Mouse (Mus musculus) forebrain, embryonic 11.5 days (tissue): ENCODE measurements around the gene Rexo1. TPM values are rescaled to one million over a fixed set of nuclear protein-coding genes. Genes with fewer than 3 reads are reported as not detected.

Experiments used
- ATAC-seq: fragments of 200-750 bp; cut with Nextera tagmentation; replicated peaks from 2 replicates; pipeline ENCODE4 v1.8.0; 2017; ENCODE audit warnings: moderate TSS enrichment; ENCODE audit not compliant: low FRiP score
- DNase-seq: peaks from one replicate; pipeline ENCODE4 v3.0.0-alpha.2; 2017; ENCODE audit warnings: low spot score
- H3K27ac ChIP-seq: fragments of 300-500 bp; sonication (generic); 2 replicates; pipeline ENCODE4 v1.5.1; 2014; ENCODE audit warnings: low read depth, low read length
- H3K27me3 ChIP-seq: fragments of 300-500 bp; sonication (generic); 2 replicates; pipeline ENCODE4 v1.6.1; 2014; ENCODE audit warnings: mild to moderate bottlenecking, low read length, mixed read lengths; ENCODE audit not compliant: control insufficient read depth, insufficient read depth
- H3K36me3 ChIP-seq: fragments of 300-500 bp; sonication (generic); 2 replicates; pipeline ENCODE4 v1.6.1; 2014; ENCODE audit warnings: mild to moderate bottlenecking, low read length, moderate library complexity, mixed read lengths; ENCODE audit not compliant: control insufficient read depth, insufficient read depth
- H3K4me1 ChIP-seq: fragments of 300-500 bp; sonication (generic); replicated peaks from 2 replicates; pipeline ENCODE4 v1.6.1; 2014; ENCODE audit warnings: low read length, mixed read lengths; ENCODE audit not compliant: control insufficient read depth, insufficient read depth
- H3K4me2 ChIP-seq: fragments of 300-500 bp; sonication (generic); 2 replicates; pipeline ENCODE4 v1.6.1; 2014; ENCODE audit warnings: low read depth, mild to moderate bottlenecking, low read length, moderate library complexity, mixed read lengths; ENCODE audit not compliant: severe bottlenecking
- H3K4me3 ChIP-seq: fragments of 300-500 bp; sonication (generic); 2 replicates; pipeline ENCODE4 v1.5.1; 2014; ENCODE audit warnings: low read depth, low read length
- H3K9ac ChIP-seq: fragments of 300-500 bp; sonication (generic); 2 replicates; pipeline ENCODE4 v1.6.1; 2014; ENCODE audit warnings: low read length
- H3K9me3 ChIP-seq: fragments of 300-500 bp; sonication (generic); 2 replicates; pipeline ENCODE4 v1.6.1; 2016; ENCODE audit warnings: low read length, mixed read lengths; ENCODE audit not compliant: control insufficient read depth
- WGBS: fragments of 180-500 bp; shearing (Covaris S2); extraction: QIAGEN DNeasy Blood & Tissue Kit; methylation state at CpG from one replicate; pipeline ENCODE4 v1.1.7; 2014; 5-methylcytosine and 5-hydroxymethylcytosine counted together
- polyA plus RNA-seq: library from polyadenylated mRNA; unstranded; fragments of >200 nt; fragmentation: Nextera tagmentation; extraction: Ambion mirVana; gene quantifications from 2 replicates; pipeline ENCODE4 v1.2.1, GENCODE M21; 2014

The Rexo1 gene
- polyA plus RNA-seq, 1 experiment from 2014 or later, result 37.1 TPM

- no peak overlapping the region for H3K4me2 ChIP-seq
- WGBS, result 82% methylated on average over 2 of the region's 2 CpGs
- peaks cover 3% of the 10 kb centered on the region; the same call in 1 of the 2 replicates for H3K27me3 ChIP-seq
- no peak for ATAC-seq
- no peak overlapping the region for H3K4me3 ChIP-seq
- peaks cover 3% of the 10 kb centered on the region; the same call in 1 of the 2 replicates for H3K9me3 ChIP-seq
- 0 out of 2 replicates have a peak, but pooled peaks cover 2% of the 10 kb centered on the region for H3K4me1 ChIP-seq
- no peak overlapping the region for H3K9ac ChIP-seq
- no peak for DNase-seq
- no peaks in the 10 kb centered on the region for H3K36me3 ChIP-seq
- no peak overlapping the region for H3K27ac ChIP-seq
Measured at GRCm38 (mm10) chr10:80519287-80519686, 42.1 kb downstream of the Rexo1 start.

- H3K4me1 ChIP-seq, result peaks cover 6% of the 10 kb centered on the region; the same call in 1 of the 2 replicates
- WGBS, result 10% methylated on average over 19 of the region's 19 CpGs
- H3K27ac ChIP-seq, result no peak overlapping the region
- no peak for DNase-seq
- no peak for ATAC-seq
- H3K4me2 ChIP-seq, result peak overlapping the region; percentile 38
- no peaks in the 10 kb centered on the region for H3K36me3 ChIP-seq
- H3K4me3 ChIP-seq, result no peak overlapping the region
- H3K27me3 ChIP-seq, result peaks cover 11% of the 10 kb centered on the region; the same call in 1 of the 2 replicates
- H3K9me3 ChIP-seq, result no peaks in the 10 kb centered on the region
- peak overlapping the region; percentile 39 for H3K9ac ChIP-seq
Measured at GRCm38 (mm10) chr10:80513739-80514138, 47.6 kb downstream of the Rexo1 start.

DNA sequence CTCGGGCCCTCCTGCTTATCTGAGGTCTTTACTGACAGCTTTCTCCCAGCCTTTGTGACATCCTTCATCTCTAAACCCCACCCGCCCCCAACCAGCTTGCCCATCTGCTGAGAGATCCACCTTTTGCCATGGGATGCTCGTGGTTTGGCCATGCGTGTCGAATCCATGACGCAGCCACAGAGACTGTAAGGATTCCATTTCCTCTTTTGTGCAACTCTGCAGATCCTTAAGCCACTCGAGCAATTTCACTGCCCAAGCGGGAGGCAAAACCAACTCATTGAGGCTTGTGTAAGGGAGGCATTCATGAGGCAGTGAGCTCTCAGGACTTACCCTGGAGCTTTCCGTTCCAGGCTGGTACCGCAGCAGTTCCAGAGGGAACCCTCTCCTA, 51.1 kb downstream of the Rexo1 start:
- ATAC-seq, result no peak

GRCm38 (mm10) chr10:80509412-80510272, 51.7 kb downstream of the Rexo1 start:
- Histone ChIP-seq H3K4me2 (peak overlapping the region; percentile 56), H3K9me3 (no peaks in the 10 kb centered on the region), H3K27ac (no peak overlapping the region), H3K4me1 (peaks cover 6% of the 10 kb centered on the region; the same call in 1 of the 2 replicates), H3K36me3 (no peaks in the 10 kb centered on the region), H3K9ac (peak overlapping the region; percentile 43), H3K27me3 (peaks cover 26% of the 10 kb centered on the region), H3K4me3 (peak overlapping the region; percentile 18; the same call in 1 of the 2 replicates)
- 12% methylated on average over 20 of the region's 20 CpGs for WGBS
- peak; percentile 87 for DNase-seq
- ATAC-seq, result peak; percentile 29; the same call in 1 of the 2 replicates

More for the DNA sequence above, 51.1 kb downstream of the Rexo1 start:
- H3K4me3 ChIP-seq, result no peak overlapping the region
- DNase-seq, result no peak
- peak overlapping the region; percentile 20; the same call in 1 of the 2 replicates for H3K9ac ChIP-seq
- H3K4me2 ChIP-seq, result no peak overlapping the region
- no peaks in the 10 kb centered on the region for H3K9me3 ChIP-seq
- H3K4me1 ChIP-seq, result peaks cover 6% of the 10 kb centered on the region; the same call in 1 of the 2 replicates
- WGBS, result 55% methylated on average over 10 of the region's 10 CpGs
- peaks cover 21% of the 10 kb centered on the region for H3K27me3 ChIP-seq
- no peaks in the 10 kb centered on the region for H3K36me3 ChIP-seq
- H3K27ac ChIP-seq, result no peak overlapping the region

DNA sequence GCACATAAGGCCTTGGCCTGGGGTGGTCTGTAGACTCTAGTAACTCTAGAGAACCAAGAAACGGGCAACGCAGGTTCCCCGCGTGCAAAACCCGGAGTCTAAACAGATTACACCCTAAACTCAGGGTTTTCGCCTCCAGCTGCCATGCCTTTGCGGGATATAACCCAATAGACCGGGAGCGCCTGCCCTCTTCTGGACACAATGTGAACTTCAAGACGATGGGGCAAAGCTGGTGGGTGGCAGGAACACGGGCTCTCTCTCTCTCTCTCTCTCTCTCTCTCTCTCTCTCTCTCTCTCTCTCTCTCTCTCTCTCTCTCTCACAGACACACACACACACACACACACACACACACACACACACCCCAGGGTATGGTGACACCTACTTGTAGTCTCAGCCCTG, 55.1 kb downstream of the Rexo1 start:
- Histone ChIP-seq H3K4me1 (no peaks in the 10 kb centered on the region; the same call in 1 of the 2 replicates), H3K27me3 (peaks cover 48% of the 10 kb centered on the region), H3K4me3 (no peak overlapping the region), H3K4me2 (no peak overlapping the region), H3K9ac (no peak overlapping the region), H3K9me3 (no peaks in the 10 kb centered on the region), H3K36me3 (no peaks in the 10 kb centered on the region), H3K27ac (no peak overlapping the region)
- DNase-seq (peak; percentile 87), ATAC-seq (no peak)
- WGBS, result 0% methylated on average over 11 of the region's 11 CpGs

DNA sequence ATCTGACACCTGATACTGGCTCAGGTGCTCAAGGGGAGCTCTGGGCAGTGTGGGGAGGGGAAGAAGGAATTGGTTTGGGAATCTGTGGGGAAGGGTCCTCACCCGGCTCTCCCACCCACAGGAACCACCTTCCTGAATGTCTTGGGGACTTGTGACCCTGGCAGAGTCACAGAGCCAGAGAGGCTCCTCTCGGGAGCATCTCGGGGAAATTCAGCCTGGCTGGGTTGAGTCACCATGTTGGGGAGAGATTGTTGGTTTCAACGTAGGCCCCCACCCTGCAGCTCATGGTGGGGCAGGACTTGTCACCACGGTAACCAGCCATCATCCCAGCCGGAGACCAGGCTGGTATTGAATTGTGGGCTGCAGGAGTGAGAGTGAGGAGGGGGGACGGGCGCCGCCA, 56.6 kb downstream of the Rexo1 start:
- no peak for DNase-seq
- H3K4me2 ChIP-seq, result no peak overlapping the region
- no peak overlapping the region for H3K4me3 ChIP-seq
- H3K4me1 ChIP-seq, result no peaks in the 10 kb centered on the region; the same call in 1 of the 2 replicates
- no peaks in the 10 kb centered on the region for H3K9me3 ChIP-seq
- no peaks in the 10 kb centered on the region for H3K36me3 ChIP-seq
- H3K27me3 ChIP-seq, result peaks cover 60% of the 10 kb centered on the region
- no peak for ATAC-seq
- 2% methylated on average over 9 of the region's 9 CpGs for WGBS
- no peak overlapping the region for H3K9ac ChIP-seq
- no peak overlapping the region for H3K27ac ChIP-seq

DNA sequence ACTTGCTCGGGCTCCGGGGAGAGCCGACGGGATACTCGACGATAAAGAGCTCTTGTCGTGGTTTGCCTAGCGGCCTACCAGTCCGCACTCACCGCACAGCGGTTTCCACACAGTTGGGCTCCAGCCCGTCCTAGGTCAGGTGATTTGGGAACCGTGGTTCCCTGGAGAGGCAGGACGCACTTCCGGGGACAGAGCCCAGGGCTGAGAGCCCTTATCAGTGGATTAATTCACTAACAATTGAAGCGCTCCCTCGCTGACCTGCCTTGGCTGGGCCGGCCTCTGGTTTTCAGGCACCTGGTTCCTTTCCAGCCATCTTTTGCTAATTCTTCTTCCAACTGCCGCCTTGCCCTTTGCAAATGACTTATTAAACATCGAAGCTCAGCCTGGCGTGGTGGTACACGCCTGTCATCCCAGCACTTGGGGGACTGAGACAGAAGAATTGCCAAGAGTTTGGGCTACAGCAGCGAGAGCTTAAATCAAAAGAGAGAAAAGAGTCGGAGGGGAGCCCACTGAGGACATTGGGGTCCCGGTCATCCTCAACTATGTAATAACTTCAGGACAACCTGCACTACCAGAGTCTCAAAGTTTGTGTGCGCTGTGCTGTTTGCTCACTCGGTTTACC, 57.6 kb downstream of the Rexo1 start:
- Histone ChIP-seq H3K36me3 (no peaks in the 10 kb centered on the region), H3K4me3 (no peak overlapping the region), H3K9ac (no peak overlapping the region), H3K4me1 (no peaks in the 10 kb centered on the region), H3K4me2 (no peak overlapping the region), H3K27ac (no peak overlapping the region), H3K27me3 (peaks cover 70% of the 10 kb centered on the region), H3K9me3 (no peaks in the 10 kb centered on the region)
- DNase-seq, result no peak
- no peak for ATAC-seq
- WGBS, result under 1% methylated on average over 27 of the region's 27 CpGs

DNA sequence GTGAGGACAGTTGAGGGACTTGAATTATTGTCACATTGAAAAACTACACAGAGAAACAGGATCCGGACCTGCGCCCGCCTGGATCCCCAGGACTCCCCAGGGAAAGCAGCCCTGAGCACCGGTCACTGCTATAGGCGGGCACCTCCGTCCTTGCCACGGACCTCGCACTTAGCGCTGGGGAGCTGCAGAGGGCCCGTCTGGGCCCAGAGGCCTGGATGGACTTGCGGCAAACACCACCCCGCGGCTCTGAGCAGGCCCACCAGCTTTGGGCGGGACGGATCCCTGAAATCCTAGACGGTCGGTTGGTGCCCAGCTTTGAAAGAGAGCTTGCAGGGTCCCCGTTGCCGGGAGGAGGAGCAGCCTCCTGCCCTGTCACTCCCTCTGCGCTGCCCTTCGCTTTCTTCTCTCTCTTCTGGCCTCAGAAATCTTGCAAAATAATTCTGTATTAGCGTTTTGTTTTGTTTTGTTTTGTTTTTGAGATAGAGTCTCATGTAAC, 58.5 kb downstream of the Rexo1 start:
- H3K36me3 ChIP-seq, result no peaks in the 10 kb centered on the region
- H3K4me3 ChIP-seq, result no peak overlapping the region
- H3K9me3 ChIP-seq, result no peaks in the 10 kb centered on the region
- peaks cover 78% of the 10 kb centered on the region for H3K27me3 ChIP-seq
- no peak overlapping the region for H3K27ac ChIP-seq
- no peak overlapping the region for H3K4me2 ChIP-seq
- H3K9ac ChIP-seq, result no peak overlapping the region
- ATAC-seq, result no peak
- WGBS, result 1% methylated on average over 22 of the region's 22 CpGs
- H3K4me1 ChIP-seq, result no peaks in the 10 kb centered on the region
- no peak for DNase-seq
